Mouse (Mus musculus): ENCODE results near the gene Bcor. TPM values are rescaled to one million over a fixed set of nuclear protein-coding genes. Genes with fewer than 3 reads are reported as not detected.

Gene Bcor
- polyA plus RNA-seq (2017; shearing (Covaris generic)) = 10 to 100 TPM; 19.6 to 31.6 TPM

DNA sequence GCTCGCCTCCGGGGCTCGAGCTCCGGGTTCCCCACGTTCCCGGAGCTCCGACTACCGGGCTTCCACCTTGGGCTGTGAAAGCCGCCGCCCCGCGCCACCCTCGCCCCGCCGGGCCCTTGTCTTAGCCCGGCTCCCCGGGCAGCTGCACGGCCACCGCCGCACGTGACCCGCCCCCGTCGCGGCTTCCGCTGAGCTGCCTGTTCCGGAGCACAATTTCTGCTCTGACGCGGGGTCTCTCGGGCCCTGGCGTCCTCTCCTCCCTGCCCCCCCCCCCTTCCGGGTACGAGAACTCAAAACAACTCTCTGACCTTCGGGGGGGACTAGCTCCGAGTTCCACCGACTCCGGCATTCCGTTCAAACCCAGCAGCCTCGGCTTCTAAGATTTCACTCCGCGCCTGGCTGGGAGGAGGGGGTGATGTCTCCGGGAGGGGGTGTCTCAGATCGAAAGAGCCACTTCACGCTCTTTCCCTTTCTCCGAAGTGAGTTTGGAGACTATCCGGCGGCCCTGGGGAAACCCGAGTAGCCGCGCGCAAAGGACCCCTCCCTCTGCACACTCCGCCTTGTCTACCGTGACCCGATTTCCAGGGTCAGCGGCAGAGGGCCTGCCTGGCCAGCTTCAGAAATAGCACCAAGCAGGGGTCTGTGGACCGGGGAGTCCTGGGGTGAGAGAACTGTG lies at the start of gene Bcor:
Gene Bcor (minus strand): TSS at position 375 of the 676 bp plus-strand sequence.

